Mouse (Mus musculus) midbrain, embryonic 16.5 days (tissue): Measurements from ENCODE around the gene Zfp579. TPM values are rescaled to one million over a fixed set of nuclear protein-coding genes. Genes with fewer than 3 reads are reported as not detected.

Experiments used
- ATAC-seq: fragments of 200-750 bp; cut with Nextera tagmentation; 2 replicates; pipeline ENCODE4 v1.8.0; 2017; ENCODE audit warnings: moderate TSS enrichment
- H3K27ac ChIP-seq: fragments of 300-500 bp; sonication (generic); 2 replicates; pipeline ENCODE4 v1.5.1; 2014; ENCODE audit warnings: mild to moderate bottlenecking, low read length, mixed read lengths
- H3K27me3 ChIP-seq: fragments of 300-500 bp; sonication (generic); 2 replicates; pipeline ENCODE4 v1.6.1; 2014; ENCODE audit warnings: low read depth, low read length, mixed read lengths; ENCODE audit not compliant: control insufficient read depth, insufficient read depth
- H3K36me3 ChIP-seq: fragments of 300-500 bp; sonication (generic); 2 replicates; pipeline ENCODE4 v1.6.1; 2014; ENCODE audit warnings: mild to moderate bottlenecking, low read length, moderate library complexity, mixed read lengths; ENCODE audit not compliant: control insufficient read depth, insufficient read depth
- H3K4me1 ChIP-seq: fragments of 300-500 bp; sonication (generic); 2 replicates; pipeline ENCODE4 v1.6.1; 2014; ENCODE audit warnings: mild to moderate bottlenecking, low read length, mixed read lengths; ENCODE audit not compliant: control insufficient read depth, insufficient read depth
- H3K4me2 ChIP-seq: fragments of 300-500 bp; sonication (generic); 2 replicates; pipeline ENCODE4 v1.6.1; 2014; ENCODE audit warnings: mild to moderate bottlenecking, low read length, mixed read lengths
- H3K4me3 ChIP-seq: fragments of 300-500 bp; sonication (generic); 2 replicates; pipeline ENCODE4 v1.5.1; 2014; ENCODE audit warnings: low read depth, mild to moderate bottlenecking, low read length, moderate library complexity, mixed read lengths
- H3K9ac ChIP-seq: fragments of 300-500 bp; sonication (generic); 2 replicates; pipeline ENCODE4 v1.6.1; 2014; ENCODE audit warnings: low read depth, low read length, mixed read lengths
- H3K9me3 ChIP-seq: fragments of 300-500 bp; sonication (generic); replicated peaks from 2 replicates; pipeline ENCODE4 v1.6.1; 2014; ENCODE audit warnings: mild to moderate bottlenecking, low read length, mixed read lengths; ENCODE audit not compliant: control insufficient read depth, poor library complexity, severe bottlenecking
- WGBS: fragments of 180-500 bp; shearing (Covaris S2); extraction: QIAGEN DNeasy Blood & Tissue Kit; methylation state at CpG from one replicate; pipeline ENCODE4 v1.1.7; 2014; 5-methylcytosine and 5-hydroxymethylcytosine counted together
- polyA plus RNA-seq: library from polyadenylated mRNA; unstranded; fragments of >200 nt; fragmentation: Nextera tagmentation; extraction: Ambion mirVana; gene quantifications from 2 replicates; pipeline ENCODE4 v1.2.1, GENCODE M21; 2015

The Zfp579 gene
- polyA plus RNA-seq, 1 experiment from 2014 or later, result 56.3 TPM

DNA sequence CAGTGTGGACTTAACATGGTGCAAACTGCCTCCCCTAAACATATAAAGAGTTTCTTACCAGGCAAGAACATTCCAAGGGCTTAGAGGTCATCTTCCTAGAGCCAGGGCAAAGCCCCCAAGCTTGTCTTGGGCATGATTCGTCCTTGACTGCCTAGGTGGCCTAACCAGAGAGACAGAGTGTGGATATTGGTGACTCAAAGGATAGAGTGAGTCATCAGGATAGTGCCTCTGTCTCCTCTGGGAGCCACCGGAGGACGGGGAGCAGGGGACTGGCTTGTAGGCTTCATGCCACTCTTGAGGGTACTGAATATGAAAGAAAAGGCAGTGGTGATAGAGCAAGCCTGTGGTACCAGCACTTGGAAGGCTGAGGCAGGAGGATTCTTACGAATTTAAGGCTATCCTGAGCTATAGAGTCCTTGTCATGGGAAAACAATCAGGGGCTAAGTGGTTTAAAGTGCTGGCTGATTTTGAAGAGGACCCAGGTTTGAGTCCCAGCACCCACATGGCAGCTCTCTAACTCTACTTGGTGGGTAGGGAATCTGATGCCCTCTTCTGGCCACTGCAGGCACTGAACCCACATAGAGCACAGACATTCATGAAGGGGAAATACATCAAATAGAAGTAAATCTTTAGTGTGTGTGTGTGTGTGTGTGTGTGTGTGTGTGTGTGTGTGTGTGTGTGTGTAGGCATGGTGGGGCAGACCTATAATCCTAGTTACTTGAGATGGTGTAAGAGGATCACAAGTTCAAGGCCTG is 61.6 kb downstream of the Zfp579 start:
- H3K9me3 ChIP-seq, result no peaks in the 10 kb centered on the region; the same call in 1 of the 2 replicates
- no peak overlapping the region for H3K4me3 ChIP-seq
- no peaks in the 10 kb centered on the region for H3K4me1 ChIP-seq
- 83% methylated on average over 4 of the region's 4 CpGs for WGBS
- no peak for ATAC-seq
- H3K9ac ChIP-seq, result no peak overlapping the region
- H3K27me3 ChIP-seq, result no peaks in the 10 kb centered on the region
- no peak overlapping the region for H3K27ac ChIP-seq
- H3K4me2 ChIP-seq, result no peak overlapping the region
- H3K36me3 ChIP-seq, result no peaks in the 10 kb centered on the region

Other genes with a start within 250 kb of the Zfp579 start
- gene Cox6b2, start 243.1 kb downstream of the Zfp579 start, polyA plus RNA-seq, result 19.3 and 21.3 TPM in 2 replicates
- gene Fam71e2, start 224.9 kb downstream of the Zfp579 start, polyA plus RNA-seq, result not detected in 2 replicates
- gene Il11, start 213.3 kb downstream of the Zfp579 start, polyA plus RNA-seq, result 1.3 TPM in 2 replicates
- gene Tmem190, start 213.2 kb downstream of the Zfp579 start, polyA plus RNA-seq, result 0.48 and 0.73 TPM in 2 replicates
- 6.2 and 6.5 TPM in 2 replicates for gene Tmem238, start 206.5 kb downstream of the Zfp579 start, polyA plus RNA-seq
- gene Rpl28, start 203.3 kb downstream of the Zfp579 start, polyA plus RNA-seq, result 201 and 213 TPM in 2 replicates
- gene Ube2s, start 183.6 kb downstream of the Zfp579 start, polyA plus RNA-seq, result 226 and 253 TPM in 2 replicates
- gene Shisa7, start 151.5 kb downstream of the Zfp579 start, polyA plus RNA-seq, result 14.0 and 14.6 TPM in 2 replicates
- 3.6 and 5.0 TPM in 2 replicates for gene Isoc2b, start 125.9 kb downstream of the Zfp579 start, polyA plus RNA-seq
- 0.46 and 0.57 TPM in 2 replicates for gene Isoc2a, start 119.0 kb downstream of the Zfp579 start, polyA plus RNA-seq
- gene Gm36210, start 89.6 kb downstream of the Zfp579 start, polyA plus RNA-seq, result 0.32 and 0.38 TPM in 2 replicates
- 3.1 and 3.6 TPM in 2 replicates for gene Zfp628, start 80.9 kb downstream of the Zfp579 start, polyA plus RNA-seq
- 48.2 and 49.4 TPM in 2 replicates for gene Nat14, start 74.1 kb downstream of the Zfp579 start, polyA plus RNA-seq
- 0.72 and 0.85 TPM in 2 replicates for gene Ssc5d, start 70.4 kb downstream of the Zfp579 start, polyA plus RNA-seq
- 0.18 TPM in 1 of 2 replicates, not detected in the other for gene Sbk2, start 31.8 kb downstream of the Zfp579 start, polyA plus RNA-seq
- gene Sbk3, start 25.0 kb downstream of the Zfp579 start, polyA plus RNA-seq, result 0.60 and 0.93 TPM in 2 replicates
- 6.7 and 7.9 TPM in 2 replicates for gene Zfp524, start 18.3 kb upstream of the Zfp579 start, polyA plus RNA-seq
- 30.7 and 35.5 TPM in 2 replicates for gene Fiz1, start 18.5 kb upstream of the Zfp579 start, polyA plus RNA-seq
- gene Gm44973, start 19.3 kb upstream of the Zfp579 start, polyA plus RNA-seq, result 0.41 and 1.0 TPM in 2 replicates
- 6.6 and 7.2 TPM in 2 replicates for gene Zfp865, start 24.2 kb upstream of the Zfp579 start, polyA plus RNA-seq
- 70.0 and 73.1 TPM in 2 replicates for gene Ccdc106, start 24.4 kb upstream of the Zfp579 start, polyA plus RNA-seq
- not detected in 2 replicates for gene 4632433K11Rik, start 38.0 kb upstream of the Zfp579 start, polyA plus RNA-seq
- 10.5 and 10.8 TPM in 2 replicates for gene Zfp784, start 42.3 kb upstream of the Zfp579 start, polyA plus RNA-seq
- gene Zfp580, start 55.4 kb upstream of the Zfp579 start, polyA plus RNA-seq, result 101 and 117 TPM in 2 replicates
- gene U2af2, start 66.0 kb upstream of the Zfp579 start, polyA plus RNA-seq, result 96.7 and 103 TPM in 2 replicates
- 107 and 120 TPM in 2 replicates for gene Epn1, start 84.1 kb upstream of the Zfp579 start, polyA plus RNA-seq
- not detected in 2 replicates for gene Rfpl4, start 120.8 kb upstream of the Zfp579 start, polyA plus RNA-seq
- 0.89 and 0.98 TPM in 2 replicates for gene Rasl2-9, start 129.8 kb upstream of the Zfp579 start, polyA plus RNA-seq
- gene Vmn1r55, start 153.5 kb upstream of the Zfp579 start, polyA plus RNA-seq, result 0.02 TPM in 1 of 2 replicates, not detected in the other
- not detected in 2 replicates for gene Vmn1r56, start 200.6 kb upstream of the Zfp579 start, polyA plus RNA-seq
- gene Vmn1r57, start 222.3 kb upstream of the Zfp579 start, polyA plus RNA-seq, result not detected in 2 replicates